Mouse (Mus musculus) MEL (cell line): ENCODE results near the gene Mmp11. TPM values are rescaled to one million over a fixed set of nuclear protein-coding genes. Genes with fewer than 3 reads are reported as not detected.

ENCODE experiments used
- DNase-seq: peaks from one replicate; pipeline ENCODE4 v3.0.0; 2011; ENCODE audit warnings: low read depth, low spot score
- H3K27ac ChIP-seq: 2 replicates; pipeline ENCODE4 v1.5.1; 2012; ENCODE audit warnings: low read depth, mild to moderate bottlenecking, control low read depth, low read length, moderate library complexity; ENCODE audit not compliant: control insufficient read depth
- H3K27me3 ChIP-seq, 2 experiments: fragments of 150-350 bp in 1 of 2; sonication (generic) in 1 of 2; 2 replicates each; pipeline ENCODE4 v1.6.1; 2012; ENCODE audit warnings: low read length in 2 of 2, mild to moderate bottlenecking in 2 of 2, improper control_type of control experiment in 1 of 2, moderate library complexity in 1 of 2; ENCODE audit not compliant: insufficient read depth in 2 of 2, control insufficient read depth in 1 of 2
- H3K36me3 ChIP-seq, 2 experiments: 2 replicates each; pipeline ENCODE4 v1.6.1; 2012 to 2014; ENCODE audit warnings: low read length in 2 of 2, improper control_type of control experiment in 1 of 2, inconsistent platforms in 1 of 2, mild to moderate bottlenecking in 1 of 2; ENCODE audit not compliant: insufficient read depth in 2 of 2, control insufficient read depth in 1 of 2
- H3K4me1 ChIP-seq, 2 experiments: fragments of 150-350 bp in 1 of 2; sonication (generic) in 1 of 2; 2 replicates each; pipeline ENCODE4 v1.6.1; 2012; ENCODE audit warnings: low read length in 2 of 2, improper control_type of control experiment in 1 of 2, mild to moderate bottlenecking in 1 of 2; ENCODE audit not compliant: insufficient read depth in 2 of 2, control insufficient read depth in 1 of 2
- H3K4me3 ChIP-seq, 2 experiments: fragments of 150-350 bp in 1 of 2; sonication (generic) in 1 of 2; 2 replicates each; pipeline ENCODE4 v1.5.1; 2012; ENCODE audit warnings: low read depth in 2 of 2, low read length in 2 of 2, mild to moderate bottlenecking in 2 of 2, moderate library complexity in 2 of 2, control low read depth in 1 of 2, improper control_type of control experiment in 1 of 2; ENCODE audit not compliant: control insufficient read depth in 1 of 2, insufficient read depth in 1 of 2
- H3K79me2 ChIP-seq: 2 replicates; pipeline ENCODE4 v1.6.1; 2012; ENCODE audit warnings: mild to moderate bottlenecking, low read length, moderate library complexity; ENCODE audit not compliant: control insufficient read depth, poor library complexity, insufficient read depth
- H3K9ac ChIP-seq: 2 replicates; pipeline ENCODE4 v1.6.1; 2012; ENCODE audit warnings: low read depth, mild to moderate bottlenecking, control low read depth, low read length, moderate library complexity; ENCODE audit not compliant: control insufficient read depth, poor library complexity, severe bottlenecking
- H3K9me3 ChIP-seq: fragments of 150-350 bp; sonication (generic); replicated peaks from 2 replicates; pipeline ENCODE4 v1.6.1; 2012; ENCODE audit warnings: mild to moderate bottlenecking, low read length, improper control_type of control experiment, moderate library complexity; ENCODE audit not compliant: insufficient read depth
- BHLHE40 ChIP-seq: IDR thresholded peaks from 2 replicates; pipeline ENCODE4 v1.6.1; 2012; ENCODE audit warnings: low read depth, mild to moderate bottlenecking, inconsistent platforms, low read length, improper control_type of control experiment, borderline replicate concordance
- CHD1 ChIP-seq: IDR thresholded peaks from 2 replicates; pipeline ENCODE4 v1.6.1; 2012; ENCODE audit warnings: low read depth, mild to moderate bottlenecking, inconsistent platforms, low read length, improper control_type of control experiment
- CHD2 ChIP-seq: IDR thresholded peaks from 2 replicates; pipeline ENCODE4 v1.6.1; 2011; ENCODE audit warnings: low read length, improper control_type of control experiment
- CTCF ChIP-seq, 3 experiments: IDR thresholded peaks in 2 of 3; conservative IDR thresholded peaks in 1 of 3; 2 replicates each; pipeline ENCODE4 v1.5.1; 2011 to 2012; ENCODE audit warnings: low read length in 3 of 3, low read depth in 2 of 3, mild to moderate bottlenecking in 2 of 3, improper control_type of control experiment in 1 of 3, inconsistent platforms in 1 of 3, mixed read lengths in 1 of 3, moderate library complexity in 1 of 3; ENCODE audit not compliant: control insufficient read depth in 1 of 3, insufficient read depth in 1 of 3, poor library complexity in 1 of 3, severe bottlenecking in 1 of 3
- E2F4 ChIP-seq: IDR thresholded peaks from 2 replicates; pipeline ENCODE4 v1.6.1; 2011; ENCODE audit warnings: low read depth, low read length, improper control_type of control experiment, borderline replicate concordance
- ELF1 ChIP-seq: IDR thresholded peaks from 2 replicates; pipeline ENCODE4 v1.6.1; 2014; ENCODE audit warnings: low read depth, mild to moderate bottlenecking, inconsistent platforms, low read length, improper control_type of control experiment, moderate library complexity
- EP300 ChIP-seq, 2 experiments: IDR thresholded peaks; 2 replicates each; pipeline ENCODE4 v1.6.1; 2011; ENCODE audit warnings: improper control_type of control experiment in 2 of 2, low read length in 2 of 2, low read depth in 1 of 2, mild to moderate bottlenecking in 1 of 2
- ETS1 ChIP-seq: IDR thresholded peaks from 2 replicates; pipeline ENCODE4 v1.6.1; 2012; ENCODE audit warnings: low read depth, mild to moderate bottlenecking, inconsistent platforms, low read length, improper control_type of control experiment, moderate library complexity
- GABPA ChIP-seq: IDR thresholded peaks from 2 replicates; pipeline ENCODE4 v1.6.1; 2012; ENCODE audit warnings: low read depth, mild to moderate bottlenecking, inconsistent platforms, low read length, improper control_type of control experiment, moderate library complexity
- GATA1 ChIP-seq: IDR thresholded peaks from 2 replicates; pipeline ENCODE4 v1.6.1; 2011; ENCODE audit warnings: low read depth, low read length, improper control_type of control experiment
- HCFC1 ChIP-seq: IDR thresholded peaks from 2 replicates; pipeline ENCODE4 v1.6.1; 2012; ENCODE audit warnings: low read depth, mild to moderate bottlenecking, inconsistent platforms, low read length, improper control_type of control experiment, moderate library complexity
- JUND ChIP-seq: IDR thresholded peaks from 2 replicates; pipeline ENCODE4 v1.6.1; 2011; ENCODE audit warnings: low read depth, mild to moderate bottlenecking, improper control_type of control experiment, low read length
- KAT2A ChIP-seq: conservative IDR thresholded peaks from 2 replicates; pipeline ENCODE4 v1.6.1; 2012; ENCODE audit warnings: low read depth, low read length, improper control_type of control experiment, inconsistent platforms
- MAFK ChIP-seq: IDR thresholded peaks from 2 replicates; pipeline ENCODE4 v1.6.1; 2011; ENCODE audit warnings: low read depth, mild to moderate bottlenecking, low read length, improper control_type of control experiment, borderline replicate concordance
- MAX ChIP-seq: IDR thresholded peaks from 2 replicates; pipeline ENCODE4 v1.6.1; 2011; ENCODE audit warnings: low read length, improper control_type of control experiment
- MAZ ChIP-seq: IDR thresholded peaks from 2 replicates; pipeline ENCODE4 v1.6.1; 2012; ENCODE audit warnings: low read depth, mild to moderate bottlenecking, inconsistent platforms, low read length, improper control_type of control experiment
- MXI1 ChIP-seq: IDR thresholded peaks from 2 replicates; pipeline ENCODE4 v1.6.1; 2011; ENCODE audit warnings: mild to moderate bottlenecking, low read depth, low read length, improper control_type of control experiment
- MYB ChIP-seq: IDR thresholded peaks from 2 replicates; pipeline ENCODE4 v1.6.1; 2011; ENCODE audit warnings: mild to moderate bottlenecking, low read depth, low read length, improper control_type of control experiment
- MYC ChIP-seq: IDR thresholded peaks from 2 replicates; pipeline ENCODE4 v1.6.1; 2011; ENCODE audit warnings: low read depth, mild to moderate bottlenecking, low read length, improper control_type of control experiment, moderate library complexity
- NELFE ChIP-seq: IDR thresholded peaks from 2 replicates; pipeline ENCODE4 v1.6.1; 2011; ENCODE audit warnings: low read depth, low read length, improper control_type of control experiment
- NRF1 ChIP-seq: IDR thresholded peaks from 2 replicates; pipeline ENCODE4 v1.6.1; 2014; ENCODE audit warnings: low read depth, mild to moderate bottlenecking, inconsistent platforms, low read length, improper control_type of control experiment, moderate library complexity; ENCODE audit not compliant: poor library complexity, insufficient read depth, severe bottlenecking
- POLR2A ChIP-seq, 2 experiments: IDR thresholded peaks; 2 replicates each; pipeline ENCODE4 v1.6.1; 2011 to 2012; ENCODE audit warnings: low read length in 2 of 2, mild to moderate bottlenecking in 2 of 2, control low read depth in 1 of 2, improper control_type of control experiment in 1 of 2, low read depth in 1 of 2, moderate library complexity in 1 of 2; ENCODE audit not compliant: control insufficient read depth in 1 of 2, insufficient read depth in 1 of 2, poor library complexity in 1 of 2
- POLR2AphosphoS2 ChIP-seq: IDR thresholded peaks from 2 replicates; pipeline ENCODE4 v1.6.1; 2011; ENCODE audit warnings: low read length, improper control_type of control experiment
- POLR2AphosphoS5 ChIP-seq: IDR thresholded peaks from 2 replicates; pipeline ENCODE4 v1.6.1; 2012; ENCODE audit warnings: low read depth, borderline replicate concordance, mild to moderate bottlenecking, inconsistent platforms, low read length, moderate library complexity, mixed read lengths
- RAD21 ChIP-seq: IDR thresholded peaks from 2 replicates; pipeline ENCODE4 v1.6.1; 2011; ENCODE audit warnings: mild to moderate bottlenecking, low read depth, low read length, improper control_type of control experiment
- RCOR1 ChIP-seq: IDR thresholded peaks from 2 replicates; pipeline ENCODE4 v1.6.1; 2012; ENCODE audit warnings: low read depth, mild to moderate bottlenecking, inconsistent platforms, low read length, improper control_type of control experiment
- SIN3A ChIP-seq: IDR thresholded peaks from 2 replicates; pipeline ENCODE4 v1.6.1; 2012; ENCODE audit warnings: low read length, improper control_type of control experiment, inconsistent platforms
- SMC3 ChIP-seq: IDR thresholded peaks from 2 replicates; pipeline ENCODE4 v1.6.1; 2011; ENCODE audit warnings: low read depth, low read length, improper control_type of control experiment
- TAL1 ChIP-seq: IDR thresholded peaks from 2 replicates; pipeline ENCODE4 v1.6.1; 2012; ENCODE audit warnings: mild to moderate bottlenecking, inconsistent platforms, low read length, moderate library complexity, mixed read lengths
- TBP ChIP-seq: IDR thresholded peaks from 2 replicates; pipeline ENCODE4 v1.8.0; 2011; ENCODE audit warnings: low read depth, low read length, improper control_type of control experiment
- TCF12 ChIP-seq: IDR thresholded peaks from 2 replicates; pipeline ENCODE4 v1.6.1; 2014; ENCODE audit warnings: low read depth, mild to moderate bottlenecking, inconsistent platforms, low read length, improper control_type of control experiment, moderate library complexity
- UBTF ChIP-seq: IDR thresholded peaks from 2 replicates; pipeline ENCODE4 v1.6.1; 2012; ENCODE audit warnings: low read depth, mild to moderate bottlenecking, inconsistent platforms, low read length, improper control_type of control experiment, moderate library complexity, borderline replicate concordance; ENCODE audit not compliant: insufficient read depth
- USF2 ChIP-seq, 2 experiments: IDR thresholded peaks; 2 replicates each; pipeline ENCODE4 v1.6.1; 2011 to 2012; ENCODE audit warnings: improper control_type of control experiment in 2 of 2, low read length in 2 of 2, borderline replicate concordance in 1 of 2, inconsistent platforms in 1 of 2, low read depth in 1 of 2, mild to moderate bottlenecking in 1 of 2; ENCODE audit not compliant: insufficient read depth in 1 of 2
- ZC3H11A ChIP-seq: IDR thresholded peaks from 2 replicates; pipeline ENCODE4 v1.6.1; 2012; ENCODE audit warnings: low read depth, mild to moderate bottlenecking, inconsistent platforms, low read length, improper control_type of control experiment
- ZKSCAN1 ChIP-seq: IDR thresholded peaks from 2 replicates; pipeline ENCODE4 v1.6.1; 2012; ENCODE audit warnings: low read depth, mild to moderate bottlenecking, inconsistent platforms, low read length, improper control_type of control experiment, moderate library complexity
- ZMIZ1 ChIP-seq: IDR thresholded peaks from 2 replicates; pipeline ENCODE4 v1.6.1; 2012; ENCODE audit warnings: low read depth, mild to moderate bottlenecking, inconsistent platforms, low read length, improper control_type of control experiment, moderate library complexity
- ZNF384 ChIP-seq: IDR thresholded peaks from 2 replicates; pipeline ENCODE4 v1.6.1; 2012; ENCODE audit warnings: low read depth, mild to moderate bottlenecking, inconsistent platforms, low read length, improper control_type of control experiment
- polyA plus RNA-seq, 2 experiments: library from polyadenylated mRNA; stranded (reverse) in 1 of 2; unstranded in 1 of 2; fragments of >175 nt in 1 of 2; fragments of >200 nt in 1 of 2; gene quantifications; 2 replicates each; pipeline versions ENCODE4 v1.2.1 to v1.2.4; 2012; ENCODE audit warnings: low replicate concordance in 2 of 2, low read depth in 1 of 2; ENCODE audit not compliant: insufficient read length in 2 of 2, insufficient read depth in 1 of 2, missing spikeins in 1 of 2
- total RNA-seq: library from RNA; depleted of rRNA; stranded (reverse); fragments of 300-350 nt; gene quantifications from 2 replicates; pipeline ENCODE4 v1.2.3, GENCODE M21; 2012

Gene Mmp11
- total and polyA plus RNA-seq, 3 experiments = 1.3 to 5.9 TPM; not detected in 1

DNA sequence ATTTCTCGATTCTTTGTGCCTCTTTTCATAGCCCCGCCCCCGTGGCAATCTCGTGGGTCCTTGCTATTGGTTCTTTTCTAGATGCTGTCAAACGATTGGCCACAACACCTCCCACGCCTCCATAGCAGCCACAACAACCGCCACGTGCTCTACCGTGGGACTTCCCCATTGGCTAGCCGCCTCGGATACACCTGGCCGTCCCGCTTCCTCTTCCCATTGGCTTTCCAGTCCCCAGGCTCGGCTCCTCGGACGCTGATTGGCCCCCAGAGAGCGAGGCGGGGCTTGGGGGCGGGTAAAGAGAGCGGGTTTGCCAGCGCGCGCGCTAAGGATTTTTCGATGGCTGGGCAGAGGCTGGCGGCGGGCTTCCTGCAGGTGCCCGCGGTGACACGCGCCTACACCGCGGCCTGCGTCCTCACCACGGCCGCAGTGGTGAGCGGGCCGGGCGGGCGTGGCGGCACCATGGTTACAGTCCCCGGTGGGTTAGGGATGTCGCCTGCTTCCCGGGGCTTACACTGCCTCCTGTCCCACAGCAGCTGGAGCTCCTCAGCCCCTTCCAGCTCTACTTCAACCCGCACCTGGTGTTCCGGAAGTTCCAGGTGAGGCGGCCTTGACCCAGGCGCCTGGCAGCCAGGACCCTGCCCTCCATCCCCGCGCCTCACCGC, 43.1 kb downstream of the Mmp11 start, which contains the start of gene Derl3:
TSS of gene Derl3 (plus strand) at position 325 of the 662 bp plus-strand sequence.
- DNase-seq = peak; percentile 99
- Histone ChIP-seq H3K4me1 (no peaks in the 10 kb centered on the region), H3K4me3 (peak within 1 kb of the TSS in 1 of 2 experiments; percentile 26; a peak in 3 of 4 replicates)
- TF ChIP-seq ETS1 = no peak
- TF ChIP-seq GABPA = no peak
- TF ChIP-seq ZMIZ1 = no peak
- no peak for TF ChIP-seq MAFK
- peak; percentile 69 for TF ChIP-seq HCFC1
- TF ChIP-seq ZNF384 = no peak
- TF ChIP-seq POLR2A (IDR thresholded peaks at IDR 0.05; ENCODE audit: control insufficient read depth in 1 of 2, insufficient read depth in 1 of 2, low read depth in 1 of 2, low read length in 2 of 2, poor library complexity in 1 of 2) = 0 out of 4 replicates have a peak, but pooled peaks have one; percentile 25 to 36
- TF ChIP-seq JUND = no peak
- peak; percentile 99 for TF ChIP-seq SIN3A
- peak; percentile 38; the same call in 1 of the 2 replicates for TF ChIP-seq ELF1
- no peak for TF ChIP-seq TAL1
- no peak for TF ChIP-seq RAD21
- TF ChIP-seq MAZ = no peak
- TF ChIP-seq CHD2 = no peak
- peak; percentile 68; the same call in 1 of the 2 replicates for TF ChIP-seq MYC
- no peak for TF ChIP-seq EP300 (IDR thresholded peaks at IDR 0.05; ENCODE audit: low read depth in 1 of 2, low read length in 2 of 2)
- peak; percentile 49 for TF ChIP-seq NRF1
- TF ChIP-seq MAX = peak; percentile 100
- peak; percentile 49; the same call in 1 of the 2 replicates for TF ChIP-seq POLR2AphosphoS2
- TF ChIP-seq SMC3 = 0 out of 2 replicates have a peak, but pooled peaks have one; percentile 3
- TF ChIP-seq MXI1 = peak; percentile 92
- no peak for TF ChIP-seq KAT2A
- no peak for TF ChIP-seq ZKSCAN1
- TF ChIP-seq GATA1 = no peak
- no peak for TF ChIP-seq UBTF
- no peak for TF ChIP-seq RCOR1
- no peak; the same call in 1 of the 2 replicates for TF ChIP-seq TBP
- no peak for TF ChIP-seq USF2 (IDR thresholded peaks at IDR 0.05; ENCODE audit: borderline replicate concordance in 1 of 2, insufficient read depth in 1 of 2, low read depth in 1 of 2, low read length in 2 of 2)
- TF ChIP-seq MYB = no peak
- TF ChIP-seq BHLHE40 = no peak
- no peak for TF ChIP-seq POLR2AphosphoS5
- no peak for TF ChIP-seq NELFE
- no peak for TF ChIP-seq CTCF (IDR thresholded peaks at IDR 0.05 in 2 of 3, conservative IDR thresholded peaks at IDR 0.05 in 1 of 3; ENCODE audit: control insufficient read depth in 1 of 3, insufficient read depth in 1 of 3, low read depth in 2 of 3, low read length in 3 of 3, poor library complexity in 1 of 3, severe bottlenecking in 1 of 3)
- TF ChIP-seq ZC3H11A = no peak
- no peak for TF ChIP-seq CHD1
- TF ChIP-seq TCF12 = no peak
- no peak for TF ChIP-seq E2F4

More for the DNA sequence above, 43.1 kb downstream of the Mmp11 start, which contains the start of gene Derl3:
- Histone ChIP-seq H3K79me2 (no peaks in the 10 kb centered on the region), H3K9me3 (no peaks in the 10 kb centered on the region), H3K27ac (no peak within 1 kb of the TSS), H3K27me3 (no peaks in the 10 kb centered on the region), H3K36me3 (peaks cover 0 to 2% of the 10 kb centered on the region in 2 experiments; a peak in 2 of 4 replicates), H3K9ac (peak within 1 kb of the TSS; percentile 40; the same call in 1 of the 2 replicates)
